Mouse (Mus musculus): ENCODE data around the gene Lhx2. TPM values are rescaled to one million over a fixed set of nuclear protein-coding genes. Genes with fewer than 3 reads are reported as not detected.

The Lhx2 gene
- total and polyA plus RNA-seq, 2 experiments from 2014 or later = 22.1 to 90.1 TPM

- no peak overlapping the region for H3K27ac ChIP-seq (ENCODE audit: low read depth, low read length)
- DNase-seq (ENCODE audit: low spot score) (no peak), ATAC-seq (ENCODE audit: low FRiP score) (no peak)
- H3K36me3 ChIP-seq (ENCODE audit: insufficient read depth, low read length) = no peaks in the 10 kb centered on the region
- H3K4me2 ChIP-seq (ENCODE audit: low read depth, low read length, poor library complexity, severe bottlenecking) = no peak overlapping the region
- no peak overlapping the region for H3K9ac ChIP-seq (replicated peaks; ENCODE audit: low read length, poor library complexity, severe bottlenecking)
- 47% methylated on average over 3 of the region's 3 CpGs for WGBS
- no peak overlapping the region for H3K4me3 ChIP-seq (ENCODE audit: low read depth, low read length)
- H3K27me3 ChIP-seq (ENCODE audit: insufficient read depth, low read length) = no peaks in the 10 kb centered on the region
- H3K9me3 ChIP-seq (ENCODE audit: low read length) = no peaks in the 10 kb centered on the region
- H3K4me1 ChIP-seq (ENCODE audit: insufficient read depth, low read length) = no peaks in the 10 kb centered on the region
- no peak for TF ChIP-seq CTCF (IDR thresholded peaks at IDR 0.05)
Observed at GRCm38 (mm10) chr2:38313399-38313798, 25.7 kb upstream of the Lhx2 start.

- no peak overlapping the region for H3K9ac ChIP-seq (replicated peaks; ENCODE audit: low read length, poor library complexity, severe bottlenecking)
- H3K9me3 ChIP-seq (ENCODE audit: low read length) = no peaks in the 10 kb centered on the region
- no peak overlapping the region for H3K27ac ChIP-seq (ENCODE audit: low read depth, low read length)
- ATAC-seq (ENCODE audit: low FRiP score) = no peak
- no peaks in the 10 kb centered on the region for H3K27me3 ChIP-seq (ENCODE audit: insufficient read depth, low read length)
- no peaks in the 10 kb centered on the region for H3K36me3 ChIP-seq (ENCODE audit: insufficient read depth, low read length)
- WGBS = 89% methylated on average over 11 of the region's 11 CpGs
- DNase-seq (ENCODE audit: low spot score) = no peak
- no peak overlapping the region for H3K4me3 ChIP-seq (ENCODE audit: low read depth, low read length)
- TF ChIP-seq CTCF (IDR thresholded peaks at IDR 0.05) = no peak
- H3K4me2 ChIP-seq (ENCODE audit: low read depth, low read length, poor library complexity, severe bottlenecking) = no peak overlapping the region
- no peaks in the 10 kb centered on the region for H3K4me1 ChIP-seq (ENCODE audit: insufficient read depth, low read length)
Observed at GRCm38 (mm10) chr2:38319086-38319485, 20.0 kb upstream of the Lhx2 start.

GRCm38 (mm10) chr2:38320911-38321310, 18.2 kb upstream of the Lhx2 start:
- ATAC-seq (ENCODE audit: low FRiP score) (no peak), DNase-seq (ENCODE audit: low spot score) (no peak)
- H3K36me3 ChIP-seq (ENCODE audit: insufficient read depth, low read length) = no peaks in the 10 kb centered on the region
- no peaks in the 10 kb centered on the region for H3K4me1 ChIP-seq (ENCODE audit: insufficient read depth, low read length)
- H3K9ac ChIP-seq (replicated peaks; ENCODE audit: low read length, poor library complexity, severe bottlenecking) = no peak overlapping the region
- H3K27me3 ChIP-seq (ENCODE audit: insufficient read depth, low read length) = no peaks in the 10 kb centered on the region
- WGBS = 70% methylated on average over 4 of the region's 4 CpGs
- TF ChIP-seq CTCF (IDR thresholded peaks at IDR 0.05) = no peak
- H3K27ac ChIP-seq (ENCODE audit: low read depth, low read length) = no peak overlapping the region
- H3K9me3 ChIP-seq (ENCODE audit: low read length) = no peaks in the 10 kb centered on the region
- no peak overlapping the region for H3K4me3 ChIP-seq (ENCODE audit: low read depth, low read length)
- no peak overlapping the region for H3K4me2 ChIP-seq (ENCODE audit: low read depth, low read length, poor library complexity, severe bottlenecking)

- Histone ChIP-seq H3K36me3 (ENCODE audit: insufficient read depth, low read length) (no peaks in the 10 kb centered on the region), H3K9me3 (ENCODE audit: low read length) (no peaks in the 10 kb centered on the region), H3K4me3 (ENCODE audit: low read depth, low read length) (no peak overlapping the region), H3K27me3 (ENCODE audit: insufficient read depth, low read length) (no peaks in the 10 kb centered on the region), H3K9ac (replicated peaks; ENCODE audit: low read length, poor library complexity, severe bottlenecking) (no peak overlapping the region), H3K27ac (ENCODE audit: low read depth, low read length) (no peak overlapping the region), H3K4me1 (ENCODE audit: insufficient read depth, low read length) (no peaks in the 10 kb centered on the region), H3K4me2 (ENCODE audit: low read depth, low read length, poor library complexity, severe bottlenecking) (no peak overlapping the region)
- ATAC-seq (ENCODE audit: low FRiP score) = no peak
- no peak for DNase-seq (ENCODE audit: low spot score)
- TF ChIP-seq CTCF (IDR thresholded peaks at IDR 0.05) = no peak
- 47% methylated on average over 8 of the region's 8 CpGs for WGBS
Observed at GRCm38 (mm10) chr2:38323380-38323779, 15.7 kb upstream of the Lhx2 start.

- Histone ChIP-seq H3K4me2 (ENCODE audit: low read depth, low read length, poor library complexity, severe bottlenecking) (no peak overlapping the region), H3K4me3 (ENCODE audit: low read depth, low read length) (no peak overlapping the region), H3K9ac (replicated peaks; ENCODE audit: low read length, poor library complexity, severe bottlenecking) (no peak overlapping the region), H3K27me3 (ENCODE audit: insufficient read depth, low read length) (no peaks in the 10 kb centered on the region), H3K4me1 (ENCODE audit: insufficient read depth, low read length) (no peaks in the 10 kb centered on the region), H3K9me3 (ENCODE audit: low read length) (no peaks in the 10 kb centered on the region), H3K27ac (ENCODE audit: low read depth, low read length) (no peak overlapping the region), H3K36me3 (ENCODE audit: insufficient read depth, low read length) (no peaks in the 10 kb centered on the region)
- TF ChIP-seq CTCF (IDR thresholded peaks at IDR 0.05) = no peak
- no peak for ATAC-seq (ENCODE audit: low FRiP score)
- 65% methylated on average over 1 of the region's 1 CpGs for WGBS
- DNase-seq (ENCODE audit: low spot score) = no peak
Observed at GRCm38 (mm10) chr2:38326671-38327070, 12.4 kb upstream of the Lhx2 start.

GRCm38 (mm10) chr2:38333586-38334119, 5.4 kb upstream of the Lhx2 start:
- ATAC-seq (ENCODE audit: low FRiP score) = 0 out of 2 replicates have a peak, but pooled peaks have one; percentile 52
- Histone ChIP-seq H3K9me3 (ENCODE audit: low read length) (no peaks in the 10 kb centered on the region), H3K9ac (replicated peaks; ENCODE audit: low read length, poor library complexity, severe bottlenecking) (no peak overlapping the region), H3K4me2 (ENCODE audit: low read depth, low read length, poor library complexity, severe bottlenecking) (no peak overlapping the region), H3K36me3 (ENCODE audit: insufficient read depth, low read length) (no peaks in the 10 kb centered on the region), H3K4me1 (ENCODE audit: insufficient read depth, low read length) (no peaks in the 10 kb centered on the region), H3K4me3 (ENCODE audit: low read depth, low read length) (no peak overlapping the region), H3K27ac (ENCODE audit: low read depth, low read length) (no peak overlapping the region), H3K27me3 (ENCODE audit: insufficient read depth, low read length) (peaks cover 24% of the 10 kb centered on the region)
- WGBS = 24% methylated on average over 7 of the region's 7 CpGs
- DNase-seq (ENCODE audit: low spot score) = no peak
- no peak for TF ChIP-seq CTCF (IDR thresholded peaks at IDR 0.05)
